Mouse (Mus musculus): ENCODE results near the gene Vwa5b2.

GRCm38 (mm10) chr16:20551691-20552090, 37.6 kb upstream of the Vwa5b2 start:
- TF ChIP-seq POLR2A (IDR thresholded peaks at IDR 0.05; ENCODE audit: insufficient read depth, low read depth, low read length) (no peak), CTCF (IDR thresholded peaks at IDR 0.05; ENCODE audit: insufficient read depth, low read depth, low read length) (no peak)
